Mouse (Mus musculus): ENCODE measurements around the gene Hsd11b2.

GRCm38 (mm10) chr8:105554087-105554486 is 35.5 kb downstream of the Hsd11b2 start:
- no peak for TF ChIP-seq CTCF (IDR thresholded peaks at IDR 0.05; ENCODE audit: borderline replicate concordance, control insufficient read depth, extremely low read depth, insufficient read depth, low read length, poor library complexity)
- TF ChIP-seq POLR2A (IDR thresholded peaks at IDR 0.05; ENCODE audit: control insufficient read depth, extremely low read depth, insufficient read depth, low read length, poor library complexity), result no peak

Data from thymus, adult 2 months (tissue).